ENCODE assay signal across 20 mouse cellular contexts in the genomic region with DNA sequence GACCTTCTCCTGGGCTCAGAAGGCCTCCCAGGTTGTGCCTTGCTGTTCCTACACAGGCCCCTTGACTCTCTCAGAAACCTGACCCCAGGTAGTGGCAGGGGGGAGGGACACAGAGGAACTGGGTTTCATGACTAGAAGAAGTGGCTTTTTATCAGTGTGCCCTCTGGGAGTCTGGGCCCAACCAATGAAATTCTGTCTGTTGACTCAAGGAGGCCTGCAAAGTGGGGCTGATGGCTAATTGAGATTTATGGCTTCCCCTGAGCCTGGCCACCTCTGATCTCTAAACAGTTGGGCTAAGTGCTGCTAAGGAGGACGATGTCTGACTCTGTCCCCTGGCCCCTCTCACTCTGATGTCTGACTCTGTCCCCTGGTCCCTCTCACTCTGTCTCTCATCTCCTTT. TPM values are rescaled to one million over a fixed set of nuclear protein-coding genes. Genes with fewer than 3 reads are reported as not detected.
A peak's percentile ranks its signal among the peaks of the same experiment; 100 is the strongest.
DNase-seq lines count a peak whose midpoint lies in the region; ATAC-seq and TF ChIP-seq lines count a peak whose summit lies in the region.
"Had no signal": no experiment of that assay in that cellular context is flagged by ENCODE, and none has a peak within 500 bp of the region (broad histone marks: within the 10 kb centered on the region; RNA-seq: fewer than 3 reads in every experiment).

No protein-coding gene starts in this region.

- peaks cover 8% of the 10 kb centered on the region; the same call in 1 of the 2 replicates for H3K4me1 ChIP-seq in kidney, embryonic 16.5 days (ENCODE audit: insufficient read depth, low read length)
- H3K4me1 ChIP-seq in heart, adult 2 months (ENCODE audit: control insufficient read depth, insufficient read depth, low read length): peaks cover 1% of the 10 kb centered on the region; the same call in 1 of the 2 replicates

- no peaks in the 10 kb centered on the region for H3K9me3 ChIP-seq in kidney, embryonic 16.5 days (ENCODE audit: low read length)
- H3K9me3 ChIP-seq: forebrain, embryonic 10.5 days; hindbrain, embryonic 12.5 days; limb, embryonic 15.5 days; liver, embryonic 15.5 days; midbrain, embryonic 15.5 days had no signal

- no peak for TF ChIP-seq POLR2A in heart, adult 2 months (IDR thresholded peaks at IDR 0.05; ENCODE audit: insufficient read depth, low read depth, low read length)

- TF ChIP-seq CTCF in heart, adult 2 months (IDR thresholded peaks at IDR 0.05): no peak

- H3K79me2 ChIP-seq in heart, adult 2 months (replicated peaks; ENCODE audit: control insufficient read depth, insufficient read depth, low read length): no peaks in the 10 kb centered on the region

- H3K9ac ChIP-seq in kidney, embryonic 16.5 days (replicated peaks; ENCODE audit: low read length): no peak overlapping the region
- no peak overlapping the region for H3K9ac ChIP-seq in heart, adult 2 months (ENCODE audit: low read depth, low read length)
- H3K9ac ChIP-seq: hindbrain, embryonic 12.5 days; limb, embryonic 15.5 days; liver, embryonic 15.5 days; midbrain, embryonic 15.5 days had no signal

- intact Hi-C loops in heart, adult 2 months (cut with DNase I): no loop called here

- no peak overlapping the region for H3K27ac ChIP-seq in kidney, embryonic 16.5 days (ENCODE audit: low read length)
- H3K27ac ChIP-seq in heart, adult 2 months: no peak overlapping the region
- H3K27ac ChIP-seq: forebrain, embryonic 10.5 days; hindbrain, embryonic 12.5 days; limb, embryonic 15.5 days; liver, embryonic 15.5 days; midbrain, embryonic 15.5 days had no signal

- H3K36me3 ChIP-seq in kidney, embryonic 16.5 days (ENCODE audit: insufficient read depth, low read length): no peaks in the 10 kb centered on the region
- no peaks in the 10 kb centered on the region for H3K36me3 ChIP-seq in heart, adult 2 months (ENCODE audit: control insufficient read depth, insufficient read depth, low read length)
- H3K36me3 ChIP-seq: forebrain, embryonic 10.5 days; hindbrain, embryonic 12.5 days; limb, embryonic 15.5 days; liver, embryonic 15.5 days; midbrain, embryonic 15.5 days had no signal

- no peak overlapping the region for H3K4me3 ChIP-seq in kidney, embryonic 16.5 days (ENCODE audit: low read length)
- no peak overlapping the region for H3K4me3 ChIP-seq in heart, adult 2 months
- H3K4me3 ChIP-seq: forebrain, embryonic 10.5 days; hindbrain, embryonic 12.5 days; limb, embryonic 15.5 days; liver, embryonic 15.5 days; midbrain, embryonic 15.5 days had no signal

- H3K4me2 ChIP-seq in kidney, embryonic 16.5 days (replicated peaks; ENCODE audit: low read depth, low read length): no peak overlapping the region
- H3K4me2 ChIP-seq: hindbrain, embryonic 12.5 days; limb, embryonic 15.5 days; liver, embryonic 15.5 days; midbrain, embryonic 15.5 days had no signal

- 7% methylated on average over 1 of the region's 1 CpGs for WGBS in kidney, embryonic 16.5 days
- WGBS in heart, adult 2 months: 91% methylated on average over 1 of the region's 1 CpGs

- DNase-seq in kidney, postnatal 36 days: no peak
- DNase-seq in embryo, embryonic 11 days: peak; percentile 45
- DNase-seq in forelimb bud, embryonic 11.5 days (ENCODE audit: low read depth, low spot score): peak; percentile 55
- peak; percentile 73 for DNase-seq in mesoderm, embryonic 11.5 days (ENCODE audit: low read depth, low spot score)
- DNase-seq in cerebellum, postnatal 25 days: no peak
- no peak for DNase-seq in heart, adult 2 months
- DNase-seq: adrenal gland, adult 8-10 months; cerebellum, adult 9-10 months; gastrocnemius, postnatal 14 days; kidney, adult 18-20 months; layer of hippocampus, adult 9-11 months; lung, postnatal 14 days; retina, postnatal 1 day; thymus, adult 2 months had no signal

- no peaks in the 10 kb centered on the region for H3K27me3 ChIP-seq in kidney, embryonic 16.5 days (ENCODE audit: insufficient read depth, low read length)
- no peaks in the 10 kb centered on the region for H3K27me3 ChIP-seq in heart, adult 2 months (ENCODE audit: control insufficient read depth, insufficient read depth, low read length)
- H3K27me3 ChIP-seq: hindbrain, embryonic 12.5 days; limb, embryonic 15.5 days; liver, embryonic 15.5 days; midbrain, embryonic 15.5 days had no signal

- ATAC-seq in kidney, embryonic 16.5 days (ENCODE audit: low FRiP score, low TSS enrichment): 0 out of 2 replicates have a peak, but pooled peaks have one; percentile 49
- ATAC-seq: midbrain, embryonic 15.5 days had no signal

- TF ChIP-seq EP300 in heart, adult 2 months (IDR thresholded peaks at IDR 0.05; ENCODE audit: insufficient read depth, low read depth, low read length): no peak

RNA-seq across cellular contexts. Expression of gene Rxra, which starts 42.2 kb away (rescaled TPM):
- 11.0 and 11.6 TPM in 2 replicates for polyA plus RNA-seq in kidney, embryonic 16.5 days (2015; fragmentation: Nextera tagmentation; extraction: Ambion mirVana)
- 10 to 100 TPM; 45.1 to 52.0 TPM for total RNA-seq in heart, adult 2 months (2021)
- 42.7 and 52.6 TPM in 2 replicates for polyA plus RNA-seq in heart, adult 2 months (2012; rRNA removed)

Comparison
In these comparisons a context has a peak if more than half of its experiments do, and no peak if none do; other contexts are left out.
1. DNase-seq: peak in embryo, embryonic 11 days (single experiment), forelimb bud, embryonic 11.5 days (single experiment) and mesoderm, embryonic 11.5 days (single experiment); none in kidney, postnatal 36 days (0 of 2), cerebellum, postnatal 25 days (0 of 2) and heart, adult 2 months (0 of 2).